Mouse (Mus musculus) brain, embryonic 18.5 days (tissue): ENCODE measurements around the gene Olfr463.

Experiments
- DNase-seq: peaks from one replicate; pipeline ENCODE4 v3.0.0-alpha.2; 2012; ENCODE audit warnings: low read depth, low spot score

Olfr463 gene

DNA sequence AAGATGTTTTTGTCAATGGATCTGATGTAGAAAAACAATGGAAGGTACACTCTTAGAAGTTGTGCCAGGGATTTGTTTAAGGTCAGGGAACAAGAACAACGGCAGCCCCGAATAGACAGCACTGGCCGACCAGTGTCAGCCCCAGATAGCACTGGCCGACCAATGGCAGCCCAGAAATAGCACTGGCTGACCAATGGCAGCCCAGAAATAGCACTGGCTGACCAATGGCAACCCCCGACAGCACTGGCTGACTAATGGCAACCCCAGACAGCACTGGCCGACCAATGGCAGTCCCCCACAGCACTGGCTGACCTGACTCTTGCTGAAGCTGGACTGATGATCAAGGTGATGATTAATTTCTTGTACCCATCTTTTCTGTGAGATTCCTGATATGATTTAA lies 49.3 kb downstream of the Olfr463 start:
- no peak for DNase-seq

DNA sequence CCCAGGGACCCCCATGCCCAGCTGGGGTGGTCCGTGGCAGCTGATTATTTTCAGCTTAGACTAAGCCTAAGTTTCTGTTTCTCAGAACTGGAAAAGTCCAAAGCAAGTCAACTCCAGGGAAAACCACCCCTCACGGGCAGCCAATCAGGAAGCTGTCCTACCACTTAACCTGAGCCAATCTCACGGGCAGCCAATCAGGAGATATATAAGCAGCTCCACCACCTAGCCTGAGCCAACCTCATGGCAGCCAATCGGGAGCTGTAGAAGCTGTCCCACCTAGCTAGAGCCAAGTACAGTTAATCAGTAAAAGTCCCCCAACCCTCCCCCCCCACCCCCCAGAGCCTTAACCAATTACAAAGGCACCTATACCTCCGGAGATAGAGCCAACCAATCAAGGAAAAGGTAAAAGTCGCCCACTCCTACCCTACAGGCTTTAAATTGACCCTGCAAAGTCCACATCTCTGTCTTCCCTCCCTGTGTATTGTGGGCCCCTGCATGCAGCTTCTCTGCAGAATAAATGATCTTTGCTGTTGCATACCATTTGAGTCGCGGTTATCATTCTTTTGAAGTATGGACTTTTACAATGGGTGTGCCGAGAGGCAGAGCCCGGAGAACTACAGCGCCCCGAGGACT lies 50.1 kb downstream of the Olfr463 start:
- DNase-seq = no peak
